Mouse (Mus musculus): ENCODE data around the gene Dlg3. TPM values are rescaled to one million over a fixed set of nuclear protein-coding genes. Genes with fewer than 3 reads are reported as not detected.

Dlg3 gene
- 39.0 and 42.1 TPM in 2 replicates for total RNA-seq (2014; rRNA removed)
- polyA plus RNA-seq (2015; fragmentation: Nextera tagmentation; extraction: Ambion mirVana) = 2.3 and 2.6 TPM in 2 replicates

DNA sequence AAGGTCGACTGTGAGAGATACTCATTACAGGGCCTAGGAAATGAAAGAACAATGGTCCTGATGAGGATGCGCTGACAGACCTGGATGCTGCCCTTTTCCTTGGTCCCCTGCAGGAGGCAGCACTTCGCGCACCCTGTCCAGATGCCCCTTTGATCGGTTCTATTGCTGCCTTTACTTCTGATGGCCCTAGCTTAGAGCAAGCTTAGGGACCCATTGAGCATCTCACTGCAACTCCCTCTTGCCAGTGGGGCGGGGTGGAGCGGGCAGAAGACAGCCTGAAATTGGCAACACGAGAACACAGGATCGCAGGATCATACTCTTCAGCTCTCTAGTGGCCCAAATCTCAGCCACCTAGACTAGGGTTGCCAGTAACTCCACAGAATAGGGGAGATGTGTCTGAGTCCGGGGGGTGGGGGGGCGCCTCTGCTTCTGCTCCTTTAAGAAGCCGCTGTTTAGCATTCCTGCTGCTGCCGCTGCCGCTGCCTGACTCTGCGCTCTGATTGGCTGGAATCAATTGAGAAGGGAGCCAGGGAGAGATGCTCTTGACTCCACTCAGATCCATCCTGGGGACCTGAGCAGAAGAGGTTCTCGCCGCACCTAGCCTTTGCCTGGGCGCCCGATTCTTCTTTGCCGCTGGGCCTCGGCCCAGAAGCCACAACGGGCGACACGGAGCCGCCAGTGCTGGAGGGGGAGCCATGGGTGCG is at the start of gene Dlg3:
Gene Dlg3 (plus strand): TSS at position 542 of the 704 bp plus-strand sequence.
- Histone ChIP-seq H3K9ac (peak within 1 kb of the TSS; percentile 83), H3K27ac (ENCODE audit: low read depth, low read length) (peak within 1 kb of the TSS; percentile 85), H3K4me1 (ENCODE audit: insufficient read depth) (no peaks in the 10 kb centered on the region), H3K27me3 (ENCODE audit: insufficient read depth, low read length) (no peaks in the 10 kb centered on the region), H3K36me3 (ENCODE audit: insufficient read depth) (no peaks in the 10 kb centered on the region), H3K9me3 (ENCODE audit: low read length) (no peaks in the 10 kb centered on the region), H3K4me3 (ENCODE audit: low read depth, low read length) (peak within 1 kb of the TSS; percentile 57), H3K4me2 (ENCODE audit: low read depth) (peak within 1 kb of the TSS; percentile 51)
- ATAC-seq (peak; percentile 90), DNase-seq (peak; percentile 86)
- 29% methylated on average over 25 of the region's 26 CpGs for WGBS
- TF ChIP-seq CTCF (IDR thresholded peaks at IDR 0.05; ENCODE audit: low read depth) = peak; percentile 37

DNA sequence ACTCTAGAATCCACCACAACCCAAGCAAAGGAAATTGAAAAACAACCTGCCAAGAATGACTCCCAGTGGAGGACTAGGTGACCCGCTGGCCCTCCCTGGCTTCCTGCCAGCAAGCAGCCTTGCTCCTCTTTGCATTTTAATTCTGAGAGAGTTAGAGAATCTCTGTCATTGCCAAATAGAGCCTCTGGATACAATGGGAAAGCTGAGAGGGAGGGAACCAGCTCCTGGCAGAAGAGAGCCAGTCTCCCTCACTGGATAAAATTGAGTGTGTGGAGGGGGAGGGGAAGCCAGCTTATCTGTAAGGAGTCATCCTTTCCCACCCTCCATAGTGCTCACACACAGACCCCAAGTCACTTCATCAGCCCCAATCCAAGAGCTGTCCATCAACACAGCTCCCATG is 38.6 kb upstream of the Dlg3 start:
- Histone ChIP-seq H3K36me3 (ENCODE audit: insufficient read depth) (no peaks in the 10 kb centered on the region), H3K9me3 (ENCODE audit: low read length) (no peaks in the 10 kb centered on the region), H3K4me2 (ENCODE audit: low read depth) (no peak overlapping the region), H3K27ac (ENCODE audit: low read depth, low read length) (no peak overlapping the region), H3K4me1 (ENCODE audit: insufficient read depth) (no peaks in the 10 kb centered on the region), H3K9ac (no peak overlapping the region), H3K4me3 (ENCODE audit: low read depth, low read length) (no peak overlapping the region), H3K27me3 (ENCODE audit: insufficient read depth, low read length) (no peaks in the 10 kb centered on the region)
- DNase-seq (peak; percentile 44), ATAC-seq (peak; percentile 21; the same call in 1 of the 2 replicates)
- 29% methylated on average over 1 of the region's 1 CpGs for WGBS
- no peak for TF ChIP-seq CTCF (IDR thresholded peaks at IDR 0.05; ENCODE audit: low read depth)

DNA sequence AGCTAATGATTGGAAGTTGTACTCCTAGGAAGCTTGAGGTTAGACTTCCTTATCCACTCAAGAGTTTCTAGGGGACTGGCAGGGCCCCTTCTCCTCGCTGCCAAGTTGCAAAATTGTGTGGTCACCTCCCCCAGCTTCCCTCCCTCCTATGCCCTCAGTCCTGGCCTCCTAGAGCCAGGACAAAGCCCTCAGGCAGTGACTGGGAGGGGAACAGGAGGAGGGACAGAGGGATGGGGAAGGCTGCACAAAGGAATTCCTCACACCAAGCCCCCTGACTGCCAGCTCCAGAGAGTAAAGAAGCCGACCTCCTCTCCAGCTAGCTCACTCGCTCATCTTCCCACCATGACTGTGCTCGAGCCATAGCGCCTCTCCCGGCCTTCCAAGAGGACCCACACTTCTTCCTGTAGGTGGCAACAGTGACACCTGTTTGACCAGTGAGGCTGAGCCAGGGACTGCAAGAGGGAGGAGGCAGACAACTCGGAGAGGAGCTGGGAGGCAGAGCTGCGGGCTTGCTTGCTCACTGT is 37.8 kb upstream of the Dlg3 start, which contains the start of gene Gdpd2:
Gene Gdpd2 (plus strand): TSS at position 209 of the 524 bp plus-strand sequence.
- ATAC-seq = peak; percentile 83
- 17% methylated on average over 8 of the region's 8 CpGs for WGBS
- H3K36me3 ChIP-seq (ENCODE audit: insufficient read depth) = no peaks in the 10 kb centered on the region
- no peaks in the 10 kb centered on the region for H3K27me3 ChIP-seq (ENCODE audit: insufficient read depth, low read length)
- H3K9ac ChIP-seq = peak within 1 kb of the TSS; percentile 41
- H3K4me1 ChIP-seq (ENCODE audit: insufficient read depth) = no peaks in the 10 kb centered on the region
- peak within 1 kb of the TSS; percentile 24 for H3K4me3 ChIP-seq (ENCODE audit: low read depth, low read length)
- H3K9me3 ChIP-seq (ENCODE audit: low read length) = no peaks in the 10 kb centered on the region
- peak; percentile 42 for DNase-seq
- TF ChIP-seq CTCF (IDR thresholded peaks at IDR 0.05; ENCODE audit: low read depth) = peak; percentile 62
- peak within 1 kb of the TSS; percentile 29 for H3K27ac ChIP-seq (ENCODE audit: low read depth, low read length)
- peak within 1 kb of the TSS; percentile 47 for H3K4me2 ChIP-seq (ENCODE audit: low read depth)

DNA sequence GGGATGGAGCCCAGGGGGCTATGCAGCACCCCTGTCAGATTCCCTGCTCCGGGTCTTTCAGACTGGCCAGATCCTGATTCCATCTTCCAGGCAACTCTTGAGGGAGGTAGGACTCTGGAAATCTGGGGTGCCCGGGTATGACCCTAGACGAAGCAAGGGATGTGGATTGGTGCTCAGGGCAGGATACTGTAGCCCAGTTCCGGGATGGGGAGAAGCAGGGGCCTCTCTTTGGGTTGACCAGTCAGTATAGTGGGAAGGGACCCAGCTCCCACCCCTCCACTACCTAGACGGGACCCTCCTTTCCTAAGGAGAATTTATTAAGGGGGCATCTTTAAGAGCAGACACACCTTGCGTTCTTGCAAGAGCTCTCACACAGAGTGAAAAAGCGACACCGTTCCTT is 37.3 kb upstream of the Dlg3 start:
- no peak for DNase-seq
- H3K4me2 ChIP-seq (ENCODE audit: low read depth) = peak overlapping the region; percentile 47
- H3K36me3 ChIP-seq (ENCODE audit: insufficient read depth) = no peaks in the 10 kb centered on the region
- peak; percentile 50 for ATAC-seq
- H3K4me1 ChIP-seq (ENCODE audit: insufficient read depth) = no peaks in the 10 kb centered on the region
- H3K9ac ChIP-seq = peak overlapping the region; percentile 41
- H3K27me3 ChIP-seq (ENCODE audit: insufficient read depth, low read length) = no peaks in the 10 kb centered on the region
- H3K9me3 ChIP-seq (ENCODE audit: low read length) = no peaks in the 10 kb centered on the region
- 30% methylated on average over 8 of the region's 8 CpGs for WGBS
- H3K4me3 ChIP-seq (ENCODE audit: low read depth, low read length) = peak overlapping the region; percentile 24
- no peak for TF ChIP-seq CTCF (IDR thresholded peaks at IDR 0.05; ENCODE audit: low read depth)
- H3K27ac ChIP-seq (ENCODE audit: low read depth, low read length) = peak overlapping the region; percentile 21; the same call in 1 of the 2 replicates

DNA sequence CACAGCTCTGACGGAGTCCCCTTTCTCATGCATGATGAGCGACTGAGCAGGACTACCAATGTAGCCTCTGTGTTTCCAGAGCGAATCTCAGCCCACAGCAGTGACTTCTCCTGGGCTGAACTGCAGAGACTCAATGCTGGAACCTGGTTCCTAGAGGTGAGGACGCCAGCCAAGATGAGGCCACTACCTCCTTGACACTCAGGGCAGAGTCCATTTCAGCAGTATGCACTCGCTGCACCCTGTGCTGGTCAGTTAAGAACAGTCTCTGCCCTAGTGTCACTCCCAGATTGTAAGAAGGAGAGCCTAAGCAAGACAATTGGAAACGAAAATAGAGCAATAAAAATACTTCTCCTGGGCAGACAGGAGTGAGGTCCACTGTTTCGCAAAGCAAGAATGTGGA is 33.2 kb upstream of the Dlg3 start:
- Histone ChIP-seq H3K4me2 (ENCODE audit: low read depth) (no peak overlapping the region), H3K36me3 (ENCODE audit: insufficient read depth) (no peaks in the 10 kb centered on the region), H3K4me3 (ENCODE audit: low read depth, low read length) (no peak overlapping the region), H3K27ac (ENCODE audit: low read depth, low read length) (no peak overlapping the region), H3K9ac (no peak overlapping the region), H3K9me3 (ENCODE audit: low read length) (no peaks in the 10 kb centered on the region), H3K27me3 (ENCODE audit: insufficient read depth, low read length) (no peaks in the 10 kb centered on the region), H3K4me1 (ENCODE audit: insufficient read depth) (no peaks in the 10 kb centered on the region)
- no peak for DNase-seq
- no peak for ATAC-seq
- TF ChIP-seq CTCF (IDR thresholded peaks at IDR 0.05; ENCODE audit: low read depth) = no peak
- 79% methylated on average over 7 of the region's 7 CpGs for WGBS

DNA sequence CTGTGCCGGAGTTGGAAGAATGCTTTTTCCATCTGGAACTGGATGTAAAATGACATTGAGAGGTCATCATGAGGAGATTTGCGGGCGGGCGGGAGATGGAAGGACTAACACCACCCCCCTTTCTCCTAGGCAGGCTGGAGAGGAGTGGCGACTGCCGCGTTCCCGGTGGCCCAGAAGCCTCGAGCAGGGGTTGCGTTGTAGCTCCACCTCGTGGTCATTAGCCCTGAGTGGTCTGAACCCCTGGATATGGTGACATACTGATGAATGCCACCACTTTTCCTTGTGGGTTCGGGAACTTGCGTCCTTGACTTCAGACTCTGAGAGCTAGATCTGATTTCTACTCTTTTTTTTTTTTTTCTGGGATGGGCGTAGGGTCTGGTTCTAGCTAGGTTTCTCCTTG is 28.6 kb upstream of the Dlg3 start:
- Histone ChIP-seq H3K27me3 (ENCODE audit: insufficient read depth, low read length) (no peaks in the 10 kb centered on the region), H3K4me2 (ENCODE audit: low read depth) (peak overlapping the region; percentile 38), H3K9me3 (ENCODE audit: low read length) (no peaks in the 10 kb centered on the region), H3K9ac (peak overlapping the region; percentile 39), H3K4me3 (ENCODE audit: low read depth, low read length) (peak overlapping the region; percentile 34), H3K4me1 (ENCODE audit: insufficient read depth) (no peaks in the 10 kb centered on the region), H3K27ac (ENCODE audit: low read depth, low read length) (no peak overlapping the region), H3K36me3 (ENCODE audit: insufficient read depth) (no peaks in the 10 kb centered on the region)
- peak; percentile 76 for ATAC-seq
- TF ChIP-seq CTCF (IDR thresholded peaks at IDR 0.05; ENCODE audit: low read depth) = peak; percentile 71
- 23% methylated on average over 14 of the region's 14 CpGs for WGBS
- peak; percentile 65 for DNase-seq

DNA sequence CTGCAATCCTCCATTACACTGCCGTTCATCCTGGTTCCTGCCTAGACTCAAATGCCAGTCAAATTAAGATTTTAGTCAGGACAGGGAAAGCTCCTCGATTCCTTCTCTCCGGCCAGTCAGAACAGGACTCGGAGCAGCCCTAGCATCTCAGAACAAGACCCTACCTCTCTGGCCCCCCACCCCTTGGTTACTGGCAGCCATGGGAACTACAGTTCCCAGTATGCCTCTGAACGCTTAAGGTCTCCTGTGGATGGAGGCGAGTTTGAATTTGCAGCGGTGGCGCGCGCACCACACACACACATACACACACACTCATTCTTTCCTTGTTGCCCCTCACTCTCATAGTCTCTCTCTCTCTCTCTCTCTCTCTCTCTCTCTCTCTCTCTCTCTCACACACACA is 28.1 kb upstream of the Dlg3 start:
- TF ChIP-seq CTCF (IDR thresholded peaks at IDR 0.05; ENCODE audit: low read depth) = no peak
- Histone ChIP-seq H3K9me3 (ENCODE audit: low read length) (no peaks in the 10 kb centered on the region), H3K27ac (ENCODE audit: low read depth, low read length) (no peak overlapping the region), H3K4me1 (ENCODE audit: insufficient read depth) (no peaks in the 10 kb centered on the region), H3K36me3 (ENCODE audit: insufficient read depth) (no peaks in the 10 kb centered on the region), H3K27me3 (ENCODE audit: insufficient read depth, low read length) (no peaks in the 10 kb centered on the region), H3K4me2 (ENCODE audit: low read depth) (peak overlapping the region; percentile 38), H3K4me3 (ENCODE audit: low read depth, low read length) (peak overlapping the region; percentile 34), H3K9ac (peak overlapping the region; percentile 39)
- ATAC-seq = peak; percentile 80
- DNase-seq = peak; percentile 47
- WGBS = 39% methylated on average over 10 of the region's 10 CpGs
